Mouse (Mus musculus) lung, embryonic 16.5 days (tissue): Measurements from ENCODE around the gene Spag9. TPM values are rescaled to one million over a fixed set of nuclear protein-coding genes. Genes with fewer than 3 reads are reported as not detected.

Experiments used
- ATAC-seq: fragments of 200-750 bp; cut with Nextera tagmentation; 2 replicates; pipeline ENCODE4 v1.8.0; 2017; ENCODE audit warnings: low read depth, mild to moderate bottlenecking, moderate library complexity
- H3K27ac ChIP-seq: fragments of 300-500 bp; sonication (generic); 2 replicates; pipeline ENCODE4 v1.5.1; 2014; ENCODE audit warnings: mild to moderate bottlenecking, control low read depth, low read length
- H3K27me3 ChIP-seq: fragments of 300-500 bp; sonication (generic); 2 replicates; pipeline ENCODE4 v1.6.1; 2014; ENCODE audit warnings: low read depth, low read length, mixed read lengths; ENCODE audit not compliant: control insufficient read depth, insufficient read depth
- H3K36me3 ChIP-seq: fragments of 300-500 bp; sonication (generic); 2 replicates; pipeline ENCODE4 v1.6.1; 2014; ENCODE audit warnings: low read length; ENCODE audit not compliant: control insufficient read depth, insufficient read depth
- H3K4me1 ChIP-seq: fragments of 300-500 bp; sonication (generic); replicated peaks from 2 replicates; pipeline ENCODE4 v1.6.1; 2014; ENCODE audit warnings: low read length, mixed read lengths; ENCODE audit not compliant: control insufficient read depth, insufficient read depth
- H3K4me2 ChIP-seq: fragments of 300-500 bp; sonication (generic); 2 replicates; pipeline ENCODE4 v1.6.1; 2014; ENCODE audit warnings: low read depth, low read length, control low read depth
- H3K4me3 ChIP-seq: fragments of 300-500 bp; sonication (generic); 2 replicates; pipeline ENCODE4 v1.5.1; 2014; ENCODE audit warnings: mild to moderate bottlenecking, low read length, control low read depth
- H3K9ac ChIP-seq: fragments of 300-500 bp; sonication (generic); 2 replicates; pipeline ENCODE4 v1.6.1; 2014; ENCODE audit warnings: low read length, control low read depth
- H3K9me3 ChIP-seq: fragments of 300-500 bp; sonication (generic); 2 replicates; pipeline ENCODE4 v1.6.1; 2016; ENCODE audit warnings: low read length; ENCODE audit not compliant: control insufficient read depth
- WGBS: fragments of 180-500 bp; shearing (Covaris S2); extraction: QIAGEN DNeasy Blood & Tissue Kit; methylation state at CpG from one replicate; pipeline ENCODE4 v1.1.7; 2014; 5-methylcytosine and 5-hydroxymethylcytosine counted together
- polyA plus RNA-seq: library from polyadenylated mRNA; unstranded; fragments of >200 nt; fragmentation: Nextera tagmentation; extraction: Ambion mirVana; gene quantifications from 2 replicates; pipeline ENCODE4 v1.2.1, GENCODE M21; 2015

Spag9 gene
- polyA plus RNA-seq, result 35.0 and 36.2 TPM in 2 replicates

DNA sequence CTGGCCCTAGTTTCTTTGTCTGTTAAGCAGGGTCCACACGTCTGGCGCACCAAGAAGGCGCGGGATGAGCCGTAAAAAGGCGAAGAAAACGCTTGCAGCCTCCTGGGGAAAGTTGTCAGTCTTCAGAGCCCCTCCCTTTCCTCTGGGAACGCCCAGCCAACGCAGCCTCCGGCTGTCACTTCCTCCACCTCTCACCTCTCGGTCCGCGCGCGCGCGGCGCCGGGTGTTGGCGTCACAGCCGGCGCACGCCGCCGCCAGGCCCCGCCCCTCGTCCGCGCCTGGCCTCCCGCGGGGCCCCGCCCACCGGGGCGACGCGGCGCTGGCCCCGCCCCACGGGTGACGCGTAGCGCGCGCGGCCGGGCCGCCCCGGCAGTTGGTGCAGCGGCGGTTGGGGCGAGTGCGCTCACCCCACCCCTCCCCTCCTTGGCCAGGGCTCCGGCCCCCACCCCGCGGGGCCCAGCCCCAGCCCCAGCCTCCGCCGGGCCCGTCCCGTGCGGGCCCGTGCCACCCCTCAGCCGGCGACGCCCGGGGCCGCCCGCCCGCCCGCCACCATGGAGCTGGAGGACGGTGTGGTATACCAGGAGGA is at the start of gene Spag9:
TSS of gene Spag9 (plus strand) at position 372 of the 586 bp plus-strand sequence.
- WGBS, result 0% methylated on average over 55 of the region's 70 CpGs
- Histone ChIP-seq H3K4me2 (peak within 1 kb of the TSS; percentile 92), H3K27me3 (no peaks in the 10 kb centered on the region), H3K9me3 (no peaks in the 10 kb centered on the region), H3K27ac (peak within 1 kb of the TSS; percentile 97), H3K36me3 (no peaks in the 10 kb centered on the region), H3K4me1 (peaks cover 21% of the 10 kb centered on the region), H3K9ac (peak within 1 kb of the TSS; percentile 93), H3K4me3 (peak within 1 kb of the TSS; percentile 98)
- peak; percentile 95 for ATAC-seq

DNA sequence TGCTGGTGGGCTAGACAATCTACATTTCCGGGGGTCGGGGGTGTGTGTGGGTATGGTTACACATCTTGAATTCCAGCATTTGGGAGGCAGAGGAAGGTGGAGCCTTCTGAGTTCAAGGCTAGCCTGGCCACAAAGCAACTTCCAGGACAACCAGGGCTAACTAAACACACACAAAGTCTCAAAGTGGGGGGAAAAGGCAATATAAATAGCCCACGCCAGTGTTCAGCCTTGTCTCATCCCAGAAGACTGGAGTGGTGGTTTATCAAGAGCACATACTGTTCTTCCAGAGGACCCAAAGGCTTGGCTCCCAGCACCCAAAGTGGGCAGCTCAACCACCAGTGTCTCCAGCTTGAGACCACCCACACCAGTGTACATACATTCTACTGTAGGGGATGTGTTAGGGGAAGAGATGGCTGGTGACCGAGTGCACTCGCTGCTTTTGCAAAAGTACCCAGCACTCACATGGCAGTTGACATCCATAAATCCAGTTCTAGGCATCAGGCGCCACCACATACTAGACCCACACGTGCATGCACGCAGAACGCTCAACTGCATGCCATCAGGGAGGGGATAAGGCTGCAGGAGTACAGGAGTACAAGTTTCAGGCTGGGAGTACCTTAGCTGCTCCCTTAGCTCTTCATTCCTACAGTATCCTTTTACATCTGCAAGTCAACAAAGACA is 46.9 kb upstream of the Spag9 start:
- H3K4me3 ChIP-seq, result no peak overlapping the region
- no peaks in the 10 kb centered on the region for H3K27me3 ChIP-seq
- 85% methylated on average over 9 of the region's 9 CpGs for WGBS
- H3K27ac ChIP-seq, result no peak overlapping the region
- H3K4me2 ChIP-seq, result no peak overlapping the region
- peaks cover 3% of the 10 kb centered on the region; the same call in 1 of the 2 replicates for H3K4me1 ChIP-seq
- no peaks in the 10 kb centered on the region for H3K9me3 ChIP-seq
- ATAC-seq, result no peak
- peaks cover 22% of the 10 kb centered on the region for H3K36me3 ChIP-seq
- no peak overlapping the region for H3K9ac ChIP-seq

DNA sequence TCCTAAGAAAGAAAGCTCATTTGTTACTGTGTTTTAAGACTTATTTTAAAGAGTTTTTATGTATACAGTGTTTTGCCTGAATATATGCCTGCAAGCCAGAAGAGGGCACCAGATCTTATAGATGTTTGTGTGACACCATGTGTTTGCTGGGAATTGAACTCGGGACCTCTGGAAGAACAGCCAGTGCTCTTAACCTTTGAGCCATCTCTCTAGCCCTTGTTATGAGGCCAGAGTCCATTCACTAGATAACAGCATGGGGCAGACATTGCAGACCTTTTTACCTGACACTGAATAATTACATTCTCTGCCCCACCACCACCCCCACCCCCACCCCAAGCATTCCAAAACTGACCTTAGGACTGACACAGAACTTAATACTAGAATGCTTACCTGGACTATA is 45.8 kb upstream of the Spag9 start:
- ATAC-seq, result no peak
- H3K4me3 ChIP-seq, result no peak overlapping the region
- no peaks in the 10 kb centered on the region for H3K27me3 ChIP-seq
- H3K36me3 ChIP-seq, result peaks cover 20% of the 10 kb centered on the region
- H3K4me1 ChIP-seq, result peaks cover 10% of the 10 kb centered on the region; the same call in 1 of the 2 replicates
- no peaks in the 10 kb centered on the region for H3K9me3 ChIP-seq
- 82% methylated on average over 1 of the region's 1 CpGs for WGBS
- H3K4me2 ChIP-seq, result no peak overlapping the region
- no peak overlapping the region for H3K9ac ChIP-seq
- no peak overlapping the region for H3K27ac ChIP-seq

DNA sequence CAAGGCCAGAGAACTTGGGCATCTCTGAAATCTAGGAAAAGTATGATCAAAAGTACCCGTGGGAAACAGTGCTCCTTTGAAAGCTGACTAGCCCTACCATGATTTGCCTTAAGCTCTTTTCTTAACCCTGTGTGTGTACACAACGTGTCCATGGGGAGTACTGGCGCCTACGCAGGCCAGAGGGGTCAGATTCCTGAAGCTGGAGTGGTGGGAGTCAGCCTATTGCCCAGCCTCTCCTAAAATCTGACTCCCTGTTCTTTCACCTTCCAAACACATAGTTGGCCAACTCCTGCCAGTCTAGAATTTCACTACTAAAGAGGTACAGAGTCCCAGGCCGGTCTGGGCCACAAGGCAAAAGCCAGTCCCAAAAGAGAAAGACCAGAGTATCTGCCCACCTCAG is 43.5 kb upstream of the Spag9 start:
- 41% methylated on average over 5 of the region's 5 CpGs for WGBS

DNA sequence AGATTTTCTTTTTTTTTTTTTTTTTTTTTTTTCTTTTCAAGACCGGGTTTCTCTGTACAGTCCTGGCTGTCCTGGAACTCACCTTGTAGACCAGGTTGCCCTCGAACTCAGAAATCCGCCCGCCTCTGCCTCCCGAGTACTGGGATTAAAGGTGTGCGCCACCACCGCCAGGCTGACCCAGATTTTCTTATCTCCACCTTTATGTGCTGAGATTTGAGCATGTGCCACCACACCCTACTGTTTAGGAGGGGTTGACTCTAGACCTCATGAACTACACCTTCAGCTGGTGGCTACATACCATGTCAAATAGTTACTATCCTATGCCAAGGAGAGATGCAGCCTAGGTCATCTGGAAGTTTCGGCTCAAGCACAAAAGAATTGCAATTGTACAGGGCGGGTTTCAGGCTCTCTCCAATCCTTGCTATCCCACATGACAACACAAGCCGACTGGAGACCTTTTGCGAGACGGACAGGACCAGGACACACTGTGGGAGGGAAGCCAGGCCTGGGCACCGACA is 41.1 kb upstream of the Spag9 start:
- H3K27me3 ChIP-seq, result no peaks in the 10 kb centered on the region
- H3K9me3 ChIP-seq, result no peaks in the 10 kb centered on the region
- peaks cover 15% of the 10 kb centered on the region for H3K36me3 ChIP-seq
- peak overlapping the region; percentile 77 for H3K9ac ChIP-seq
- H3K4me1 ChIP-seq, result peaks cover 17% of the 10 kb centered on the region
- peak overlapping the region; percentile 86 for H3K27ac ChIP-seq
- 32% methylated on average over 13 of the region's 13 CpGs for WGBS
- H3K4me3 ChIP-seq, result peak overlapping the region; percentile 70
- H3K4me2 ChIP-seq, result peak overlapping the region; percentile 90
- no peak; the same call in 1 of the 2 replicates for ATAC-seq

More for the DNA sequence above, 43.5 kb upstream of the Spag9 start:
- Histone ChIP-seq H3K36me3 (peaks cover 18% of the 10 kb centered on the region), H3K27me3 (no peaks in the 10 kb centered on the region), H3K9me3 (no peaks in the 10 kb centered on the region), H3K4me2 (no peak overlapping the region), H3K9ac (no peak overlapping the region), H3K4me3 (no peak overlapping the region), H3K4me1 (peaks cover 17% of the 10 kb centered on the region), H3K27ac (no peak overlapping the region)
- ATAC-seq, result no peak

DNA sequence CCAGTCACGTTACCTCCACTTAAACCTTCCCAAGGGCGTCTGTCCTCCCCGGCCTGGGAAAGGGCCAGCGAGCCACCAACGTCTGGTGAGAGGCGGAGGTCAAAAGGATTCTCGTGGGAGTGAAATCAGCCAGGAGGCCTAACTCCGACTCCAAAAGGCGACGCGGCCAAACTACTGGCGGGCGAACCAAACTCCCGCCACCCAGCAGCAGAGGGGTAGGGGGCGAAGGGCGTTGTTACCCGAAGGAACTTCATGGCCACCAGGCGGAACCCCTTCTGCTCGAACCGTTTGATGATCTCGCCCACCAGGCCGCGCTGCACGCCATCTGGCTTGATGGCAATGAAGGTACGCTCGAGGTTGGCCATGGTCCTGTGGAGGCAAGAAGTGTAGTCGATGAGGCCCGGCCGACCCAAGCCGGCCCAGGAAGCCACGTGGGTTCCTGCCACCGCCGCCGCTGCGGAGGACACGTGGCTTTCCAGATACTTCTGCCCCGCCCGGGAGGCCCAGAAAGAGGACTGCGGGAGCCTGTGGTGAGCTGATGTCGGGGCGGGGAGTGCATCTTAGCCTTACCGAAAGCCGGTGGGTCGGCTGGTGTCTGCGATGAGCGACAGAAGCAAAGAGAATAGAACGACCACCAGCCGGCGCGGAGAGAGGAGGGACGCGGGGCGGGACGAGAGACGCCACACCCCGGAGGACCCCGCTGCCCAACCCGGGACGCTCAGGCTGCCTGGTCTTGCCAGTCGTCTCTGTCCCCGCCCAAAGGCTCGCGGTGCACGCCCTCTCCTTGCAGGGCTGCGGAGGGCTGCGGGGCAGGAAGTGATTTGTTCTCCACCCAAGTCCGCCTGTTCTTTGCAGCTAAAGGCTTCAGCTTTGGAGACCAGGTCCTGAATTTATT is 40.4 kb upstream of the Spag9 start:
- peaks cover 17% of the 10 kb centered on the region for H3K4me1 ChIP-seq
- H3K36me3 ChIP-seq, result peaks cover 17% of the 10 kb centered on the region
- peak overlapping the region; percentile 77 for H3K9ac ChIP-seq
- H3K4me3 ChIP-seq, result peak overlapping the region; percentile 70
- H3K4me2 ChIP-seq, result peak overlapping the region; percentile 90
- ATAC-seq, result peak; percentile 99
- 0% methylated on average over 66 of the region's 67 CpGs for WGBS
- H3K27me3 ChIP-seq, result no peaks in the 10 kb centered on the region
- H3K27ac ChIP-seq, result peak overlapping the region; percentile 90
- no peaks in the 10 kb centered on the region for H3K9me3 ChIP-seq

DNA sequence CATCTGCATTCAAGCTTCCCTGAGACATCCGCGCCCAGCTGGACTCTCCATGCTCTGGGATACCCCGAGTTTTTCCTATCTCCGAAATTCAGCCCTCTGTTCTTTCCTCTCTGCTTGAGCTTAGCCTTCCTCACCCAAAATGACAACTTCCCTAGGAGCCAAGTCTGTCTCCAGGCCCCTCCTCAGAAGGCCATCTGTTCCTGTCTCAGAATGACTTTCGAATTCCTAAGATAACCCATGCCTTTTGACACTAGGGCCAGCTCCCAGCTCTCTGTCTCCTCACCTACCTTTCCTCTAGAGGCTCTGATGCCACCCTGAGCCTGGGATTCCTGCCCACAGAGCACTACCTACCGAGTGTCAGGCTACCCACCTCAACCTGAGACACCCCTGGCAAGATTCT is 39.7 kb upstream of the Spag9 start, which contains the start of gene Nme2:
TSS of gene Nme2 (minus strand) at position 101 of the 400 bp plus-strand sequence.
- peak; percentile 37 for ATAC-seq
- Histone ChIP-seq H3K27me3 (no peaks in the 10 kb centered on the region), H3K9me3 (no peaks in the 10 kb centered on the region), H3K27ac (peak within 1 kb of the TSS; percentile 90), H3K36me3 (peaks cover 15% of the 10 kb centered on the region), H3K9ac (peak within 1 kb of the TSS; percentile 77), H3K4me1 (peaks cover 17% of the 10 kb centered on the region), H3K4me3 (peak within 1 kb of the TSS; percentile 70), H3K4me2 (peak within 1 kb of the TSS; percentile 90)
- 3% methylated on average over 6 of the region's 6 CpGs for WGBS

- 90% methylated on average over 2 of the region's 2 CpGs for WGBS
- H3K9me3 ChIP-seq, result no peaks in the 10 kb centered on the region
- no peak overlapping the region for H3K4me3 ChIP-seq
- H3K27me3 ChIP-seq, result no peaks in the 10 kb centered on the region
- H3K4me1 ChIP-seq, result peaks cover 17% of the 10 kb centered on the region
- peaks cover 17% of the 10 kb centered on the region; the same call in 1 of the 2 replicates for H3K36me3 ChIP-seq
- no peak for ATAC-seq
- H3K9ac ChIP-seq, result no peak overlapping the region
- no peak overlapping the region for H3K27ac ChIP-seq
- H3K4me2 ChIP-seq, result no peak overlapping the region
Observed at GRCm38 (mm10) chr11:93957031-93957555, 38.8 kb upstream of the Spag9 start.
